Mouse (Mus musculus): Measurements from ENCODE around the gene Tubg2.

The Tubg2 gene

DNA sequence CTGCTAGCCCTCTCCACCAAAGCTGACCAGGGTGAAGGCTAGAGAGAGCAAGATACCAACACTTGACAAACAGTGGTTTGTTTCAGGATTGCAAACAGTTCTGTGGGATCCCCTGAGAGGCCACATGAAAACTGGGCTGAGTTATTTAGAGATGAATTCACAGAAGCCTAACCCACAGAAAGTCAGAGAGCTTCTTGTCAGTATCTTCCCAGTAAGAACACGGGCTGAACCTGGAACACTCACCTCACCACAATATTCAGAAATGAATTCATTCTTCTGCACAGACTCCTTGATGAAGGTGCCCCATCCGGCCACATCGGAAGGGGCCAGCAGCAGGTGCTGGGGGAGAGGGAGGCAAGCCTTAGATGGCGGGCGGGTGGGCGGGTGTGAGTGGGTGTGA is 38.9 kb downstream of the Tubg2 start:
- no peak for DNase-seq (ENCODE audit: extremely low read depth, low read depth)

DNA sequence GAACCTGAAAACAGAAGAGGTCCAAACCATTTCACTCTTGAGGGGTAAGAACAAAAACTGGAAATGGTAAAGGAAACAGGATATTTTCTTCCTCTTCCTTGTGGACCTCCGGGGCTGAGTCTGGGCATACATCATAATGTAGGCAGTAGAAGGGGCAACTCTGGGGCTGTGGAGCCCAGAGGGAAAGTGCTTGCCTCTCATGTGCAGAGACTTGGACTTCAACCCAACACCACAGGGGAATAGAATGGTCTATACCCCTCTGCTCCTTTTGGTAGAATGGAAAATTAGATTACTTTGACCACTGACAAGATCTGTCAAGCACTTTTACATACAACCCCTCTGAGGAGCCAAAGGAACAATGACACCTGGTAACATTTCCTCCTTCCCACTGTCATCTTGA is 39.4 kb downstream of the Tubg2 start:
- DNase-seq (ENCODE audit: extremely low read depth, low read depth): no peak

DNA sequence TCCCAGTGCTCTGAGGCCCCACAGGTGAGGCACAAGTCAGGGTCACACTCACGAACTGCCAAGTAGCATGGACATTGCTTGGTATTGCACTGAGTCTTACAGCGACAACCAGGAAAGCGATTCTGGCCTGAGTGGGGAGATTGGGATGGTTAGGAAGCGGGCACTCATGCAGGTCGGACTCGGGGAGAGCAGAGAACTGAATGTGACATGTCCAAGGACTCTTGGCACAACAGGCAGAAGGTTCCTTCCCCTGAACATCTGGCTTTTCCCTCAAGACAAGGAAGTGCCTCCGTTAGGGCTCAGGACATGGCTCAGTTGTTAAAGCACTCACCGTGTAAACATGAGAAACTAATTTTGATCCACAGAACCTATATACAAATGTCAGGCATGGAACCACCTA is 39.9 kb downstream of the Tubg2 start:
- DNase-seq (ENCODE audit: extremely low read depth, low read depth): no peak

DNA sequence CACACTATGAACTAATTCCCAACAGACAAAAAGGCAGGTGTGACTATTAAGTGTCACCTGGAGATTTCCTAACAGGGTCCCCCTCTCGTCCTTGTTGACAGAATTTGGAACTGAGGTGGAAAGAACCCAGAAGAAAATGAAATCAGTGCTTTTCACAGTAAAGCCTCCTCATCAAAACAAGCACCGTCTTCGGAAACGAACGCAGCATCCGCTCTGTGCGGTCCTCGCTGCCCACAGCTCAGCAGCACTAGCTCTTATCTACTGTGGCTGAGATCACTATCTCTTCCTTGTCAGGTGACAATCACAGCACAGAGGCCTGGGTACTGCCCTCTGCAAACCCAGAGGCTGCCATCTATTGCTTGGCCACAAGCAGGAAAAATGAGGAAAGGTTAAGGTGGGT is 40.5 kb downstream of the Tubg2 start:
- no peak for DNase-seq (ENCODE audit: extremely low read depth, low read depth)

DNA sequence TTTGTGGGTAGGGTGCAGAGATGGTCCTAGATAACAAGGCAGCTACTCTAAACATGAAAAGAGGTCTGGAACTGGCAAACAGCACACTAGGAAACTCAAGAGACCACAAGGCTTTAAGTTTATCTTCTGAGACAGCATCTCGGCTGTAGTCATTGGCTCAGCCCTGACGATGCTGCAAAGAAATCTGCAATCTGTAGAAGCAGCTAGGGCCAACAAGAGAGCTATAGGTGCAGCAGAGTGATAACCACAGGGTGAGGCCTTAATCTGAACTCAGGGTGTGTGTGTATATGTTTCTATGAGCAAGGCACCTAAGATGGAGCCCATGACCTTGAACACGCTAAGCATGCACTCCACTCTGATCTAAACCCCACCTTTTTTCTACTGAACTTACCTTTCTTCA is 43.8 kb downstream of the Tubg2 start:
- no peak for DNase-seq (ENCODE audit: extremely low read depth, low read depth)

DNA sequence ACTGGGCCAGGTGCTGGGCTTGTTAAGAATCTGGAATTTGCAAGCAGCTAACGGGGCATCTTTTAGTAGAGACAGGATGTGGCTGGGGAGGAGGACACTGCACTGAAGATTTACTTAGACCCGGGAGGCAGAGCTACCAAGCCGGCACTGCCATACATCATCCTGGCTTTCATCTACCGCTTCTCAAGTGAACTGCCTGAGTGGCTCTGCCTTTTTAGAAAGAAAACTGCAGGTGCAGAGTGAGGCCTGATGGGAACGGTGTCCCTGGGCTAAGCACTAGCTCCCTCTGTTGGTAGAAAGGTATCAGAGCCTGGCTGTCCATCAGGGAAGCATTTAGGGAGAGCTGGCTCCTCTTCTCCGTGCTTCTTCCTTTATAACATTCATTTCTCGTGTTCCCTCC is 45.3 kb downstream of the Tubg2 start:
- no peak for DNase-seq (ENCODE audit: extremely low read depth, low read depth)

Measured in MEL-GATA-1-ER (cell line).